Mouse (Mus musculus): Measurements from ENCODE around the gene Runx1.

- TF ChIP-seq CTCF (IDR thresholded peaks at IDR 0.05; ENCODE audit: extremely low read depth, insufficient read depth, low read length) (no peak), POLR2A (IDR thresholded peaks at IDR 0.05; ENCODE audit: extremely low read depth, insufficient read depth, low read length) (no peak)
Measured at GRCm38 (mm10) chr16:92720678-92721077, 105.3 kb downstream of the Runx1 start.

Measured in cortical plate, adult 2 months (tissue).